Mouse (Mus musculus): ENCODE data around the gene Hist1h3e. TPM values are rescaled to one million over a fixed set of nuclear protein-coding genes. Genes with fewer than 3 reads are reported as not detected.
"Not testable (repeated sequence)": the region's sequence is repeated elsewhere in the genome, so short reads cannot be mapped to it uniquely, and the experiment has no call there.

Hist1h3e gene
- polyA plus RNA-seq, 1 experiment: 26.5 TPM

GRCm38 (mm10) chr13:23543965-23544786, 18.0 kb downstream of the Hist1h3e start, which contains the start of gene Hist1h3f:
Hist1h3f (plus strand) TSS chr13:23544052.
- no peaks in the 10 kb centered on the region for H3K27me3 ChIP-seq (replicated peaks)
- no peaks in the 10 kb centered on the region for H3K9me3 ChIP-seq
- TF ChIP-seq GATA1 (IDR thresholded peaks at IDR 0.05; ENCODE audit: borderline replicate concordance, low read length) (no peak), FLI1 (IDR thresholded peaks at IDR 0.05; ENCODE audit: low read length) (no peak)
- peaks cover 22% of the 10 kb centered on the region; the same call in 1 of the 2 replicates for H3K4me1 ChIP-seq
- H3K36me3 ChIP-seq (replicated peaks; ENCODE audit: low read length): no peaks in the 10 kb centered on the region
- H3K4me3 ChIP-seq (replicated peaks): peak within 1 kb of the TSS; percentile 89

GRCm38 (mm10) chr13:23542999-23543607, 19.1 kb downstream of the Hist1h3e start, which contains the start of gene Hist1h2bh:
Hist1h2bh (minus strand) TSS chr13:23543392.
- peaks cover 29% of the 10 kb centered on the region; the same call in 1 of the 2 replicates for H3K4me1 ChIP-seq
- not testable (repeated sequence) for H3K27me3 ChIP-seq (replicated peaks); H3K36me3 ChIP-seq (replicated peaks; ENCODE audit: low read length); H3K9me3 ChIP-seq
- peak within 1 kb of the TSS; percentile 89 for H3K4me3 ChIP-seq (replicated peaks)

- not testable (repeated sequence) for H3K36me3 ChIP-seq (replicated peaks; ENCODE audit: low read length); H3K27me3 ChIP-seq (replicated peaks); H3K9me3 ChIP-seq
- peaks cover 33% of the 10 kb centered on the region for H3K4me1 ChIP-seq
- peak overlapping the region; percentile 89 for H3K4me3 ChIP-seq (replicated peaks)
Observed at GRCm38 (mm10) chr13:23542225-23542980, 19.8 kb downstream of the Hist1h3e start.

GRCm38 (mm10) chr13:23541497-23541896, 20.7 kb downstream of the Hist1h3e start:
- Histone ChIP-seq H3K4me3 (replicated peaks) (no peak overlapping the region), H3K4me1 (peaks cover 38% of the 10 kb centered on the region), H3K27me3 (replicated peaks) (no peaks in the 10 kb centered on the region), H3K36me3 (replicated peaks; ENCODE audit: low read length) (no peaks in the 10 kb centered on the region), H3K9me3 (no peaks in the 10 kb centered on the region)
- TF ChIP-seq FLI1 (IDR thresholded peaks at IDR 0.05; ENCODE audit: low read length): no peak

- not testable (repeated sequence) for H3K4me3 ChIP-seq (replicated peaks); H3K27me3 ChIP-seq (replicated peaks); H3K9me3 ChIP-seq; H3K36me3 ChIP-seq (replicated peaks; ENCODE audit: low read length)
- peaks cover 44% of the 10 kb centered on the region for H3K4me1 ChIP-seq
Observed at GRCm38 (mm10) chr13:23539821-23540220, 22.3 kb downstream of the Hist1h3e start.

- H3K9me3 ChIP-seq: no peaks in the 10 kb centered on the region
- no peaks in the 10 kb centered on the region for H3K27me3 ChIP-seq (replicated peaks)
- H3K36me3 ChIP-seq (replicated peaks; ENCODE audit: low read length): no peaks in the 10 kb centered on the region
- H3K4me3 ChIP-seq (replicated peaks): no peak overlapping the region
- H3K4me1 ChIP-seq: peaks cover 53% of the 10 kb centered on the region
- TF ChIP-seq FLI1 (IDR thresholded peaks at IDR 0.05; ENCODE audit: low read length): no peak
- no peak for TF ChIP-seq GATA1 (IDR thresholded peaks at IDR 0.05; ENCODE audit: borderline replicate concordance, low read length)
Observed at GRCm38 (mm10) chr13:23538249-23538648, 23.9 kb downstream of the Hist1h3e start.

GRCm38 (mm10) chr13:23537006-23537710, 25.0 kb downstream of the Hist1h3e start:
- Histone ChIP-seq H3K4me1 (peaks cover 64% of the 10 kb centered on the region), H3K36me3 (replicated peaks; ENCODE audit: low read length) (no peaks in the 10 kb centered on the region), H3K27me3 (replicated peaks) (no peaks in the 10 kb centered on the region), H3K9me3 (no peaks in the 10 kb centered on the region), H3K4me3 (replicated peaks) (peak overlapping the region; percentile 18)
- TF ChIP-seq FLI1 (IDR thresholded peaks at IDR 0.05; ENCODE audit: low read length): no peak
- TF ChIP-seq GATA1 (IDR thresholded peaks at IDR 0.05; ENCODE audit: borderline replicate concordance, low read length): no peak

GRCm38 (mm10) chr13:23536076-23536822, 25.9 kb downstream of the Hist1h3e start:
- Histone ChIP-seq H3K4me3 (replicated peaks) (peak overlapping the region; percentile 87), H3K4me1 (peaks cover 65% of the 10 kb centered on the region), H3K36me3 (replicated peaks; ENCODE audit: low read length) (no peaks in the 10 kb centered on the region), H3K9me3 (no peaks in the 10 kb centered on the region), H3K27me3 (replicated peaks) (no peaks in the 10 kb centered on the region)
- no peak for TF ChIP-seq GATA1 (IDR thresholded peaks at IDR 0.05; ENCODE audit: borderline replicate concordance, low read length)
- no peak for TF ChIP-seq FLI1 (IDR thresholded peaks at IDR 0.05; ENCODE audit: low read length)

- Histone ChIP-seq H3K4me3 (replicated peaks) (peak within 1 kb of the TSS; percentile 95), H3K4me1 (peaks cover 60% of the 10 kb centered on the region)
- not testable (repeated sequence) for H3K27me3 ChIP-seq (replicated peaks); H3K9me3 ChIP-seq; H3K36me3 ChIP-seq (replicated peaks; ENCODE audit: low read length)
Observed at GRCm38 (mm10) chr13:23535137-23536075, 26.8 kb downstream of the Hist1h3e start, which contains the start of gene Hist1h3g. Hist1h3g (plus strand) TSS chr13:23535422.

Measured in megakaryocyte, embryonic 14.5 days (primary cell).